Mouse (Mus musculus) midbrain, embryonic 14.5 days (tissue): Measurements from ENCODE around the gene Prr27. TPM values are rescaled to one million over a fixed set of nuclear protein-coding genes. Genes with fewer than 3 reads are reported as not detected.

Experiments
- polyA plus RNA-seq: library from polyadenylated mRNA; unstranded; fragments of >200 nt; fragmentation: Nextera tagmentation; extraction: Ambion mirVana; gene quantifications from 2 replicates; pipeline ENCODE4 v1.2.1, GENCODE M21; 2014

Gene Prr27
- polyA plus RNA-seq, 1 experiment from 2014 or later: not detected

Other genes starting within 250 kb of the Prr27 start
- not detected in 2 replicates for gene Sult1e1, start 234.1 kb upstream of the Prr27 start, polyA plus RNA-seq
- not detected in 2 replicates for gene Csn1s1, start 159.5 kb upstream of the Prr27 start, polyA plus RNA-seq
- not detected in 2 replicates for gene Csn2, start 126.1 kb upstream of the Prr27 start, polyA plus RNA-seq
- gene Csn1s2a, start 51.1 kb upstream of the Prr27 start, polyA plus RNA-seq: not detected in 2 replicates
- gene Csn1s2b, start 17.6 kb upstream of the Prr27 start, polyA plus RNA-seq: not detected in 2 replicates
- gene Odam, start 59.3 kb downstream of the Prr27 start, polyA plus RNA-seq: not detected in 2 replicates
- not detected in 2 replicates for gene Csn3, start 99.9 kb downstream of the Prr27 start, polyA plus RNA-seq
- gene 2310003L06Rik, start 143.8 kb downstream of the Prr27 start, polyA plus RNA-seq: not detected in 2 replicates
- gene Gm28434, start 143.8 kb downstream of the Prr27 start, polyA plus RNA-seq: not detected in 2 replicates
- gene Cabs1, start 153.8 kb downstream of the Prr27 start, polyA plus RNA-seq: not detected in 2 replicates
- not detected in 2 replicates for gene Smr3a, start 176.9 kb downstream of the Prr27 start, polyA plus RNA-seq